Mouse (Mus musculus) thymus, adult 2 months (tissue): ENCODE data around the gene 1500009L16Rik.

Experiments used
- CTCF ChIP-seq: fragments of 200-500 bp; IDR thresholded peaks from 2 replicates; pipeline ENCODE4 v1.5.1; 2012; ENCODE audit warnings: mild to moderate bottlenecking, control low read depth, low read length, moderate library complexity, borderline replicate concordance; ENCODE audit not compliant: control insufficient read depth, poor library complexity, insufficient read depth; ENCODE audit errors: extremely low read depth
- POLR2A ChIP-seq: fragments of 200-500 bp; IDR thresholded peaks from 2 replicates; pipeline ENCODE4 v1.6.1; 2012; ENCODE audit warnings: mild to moderate bottlenecking, low read length, control low read depth, moderate library complexity; ENCODE audit not compliant: control insufficient read depth, poor library complexity, insufficient read depth; ENCODE audit errors: extremely low read depth

DNA sequence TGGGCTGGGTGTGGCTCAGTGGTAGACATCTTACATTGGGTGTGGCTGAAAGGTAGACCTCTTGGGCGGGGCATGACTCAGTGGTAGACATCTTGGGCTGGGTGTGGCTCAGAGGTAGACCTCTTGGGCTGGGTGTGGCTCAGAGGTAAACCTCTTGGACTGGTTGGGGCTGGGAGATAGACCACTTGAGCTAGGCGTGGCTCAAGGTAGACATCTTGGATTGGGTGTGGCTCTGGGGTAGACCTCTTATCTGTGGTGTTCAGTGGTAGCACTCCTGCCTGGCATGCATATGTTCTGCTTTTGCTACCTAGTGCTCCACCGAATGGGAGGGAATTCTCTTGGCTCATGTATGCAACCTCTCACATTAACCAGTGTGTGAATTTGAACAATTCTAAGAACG, 11.1 kb downstream of the 1500009L16Rik start:
- TF ChIP-seq POLR2A: no peak
- TF ChIP-seq CTCF: no peak
